ENCODE assay signal across 11 mouse cellular contexts in genomic region chr9:78720888-78721798, GRCm38 (mm10).
DNase-seq lines count a peak whose midpoint lies in the region; TF ChIP-seq lines count a peak whose summit lies in the region.
"Had no signal": no experiment of that assay in that cellular context is flagged by ENCODE, and none has a peak within 500 bp of the region (broad histone marks: within the 10 kb centered on the region; RNA-seq: fewer than 3 reads in every experiment).

No protein-coding gene starts in this region.

- TF ChIP-seq EP300 in MEL (IDR thresholded peaks at IDR 0.05; ENCODE audit: low read depth in 1 of 2, low read length in 2 of 2), result no peak

- TF ChIP-seq RAD21 in MEL (IDR thresholded peaks at IDR 0.05; ENCODE audit: low read depth, low read length), result peak; percentile 8; the same call in 1 of the 2 replicates

- H3K9me3 ChIP-seq in MEL (replicated peaks; ENCODE audit: insufficient read depth, low read length), result no peaks in the 10 kb centered on the region
- H3K9me3 ChIP-seq: hindbrain, embryonic 12.5 days had no signal

- no peak overlapping the region for H3K4me3 ChIP-seq in MEL (ENCODE audit: control insufficient read depth in 1 of 2, insufficient read depth in 1 of 2, low read depth in 2 of 2, low read length in 2 of 2)
- H3K4me3 ChIP-seq: heart, embryonic 12.5 days; hindbrain, embryonic 12.5 days had no signal

- no peak overlapping the region for H3K9ac ChIP-seq in MEL (ENCODE audit: control insufficient read depth, low read depth, low read length, poor library complexity, severe bottlenecking)
- H3K9ac ChIP-seq: heart, embryonic 12.5 days; hindbrain, embryonic 12.5 days had no signal

- DNase-seq in kidney, adult 8-10 months, result peak; percentile 1 to 5
- DNase-seq in kidney, postnatal 25 days, result no peak
- DNase-seq in lung, postnatal 36 days, result peak; percentile 5
- no peak for DNase-seq in lung, postnatal 4 days
- peak; percentile 24 for DNase-seq in MEL (ENCODE audit: low read depth, low spot score)
- DNase-seq in splenic B cell, adult 2 months (ENCODE audit: low read depth, low spot score), result peak; percentile 1
- DNase-seq in testis, postnatal 10 days (ENCODE audit: low spot score), result no peak
- DNase-seq: adrenal gland, postnatal 14 days; thymus, adult 18-20 months had no signal

- TF ChIP-seq POLR2A in MEL (IDR thresholded peaks at IDR 0.05; ENCODE audit: control insufficient read depth in 1 of 2, insufficient read depth in 1 of 2, low read depth in 1 of 2, low read length in 2 of 2, poor library complexity in 1 of 2), result no peak

- H3K36me3 ChIP-seq in MEL (ENCODE audit: control insufficient read depth in 1 of 2, insufficient read depth in 2 of 2, low read length in 2 of 2), result no peaks in the 10 kb centered on the region
- no peaks in the 10 kb centered on the region for H3K36me3 ChIP-seq in splenic B cell, adult 2 months (ENCODE audit: control insufficient read depth, insufficient read depth, low read length, poor library complexity, severe bottlenecking)
- H3K36me3 ChIP-seq: heart, embryonic 12.5 days; hindbrain, embryonic 12.5 days had no signal

- H3K27me3 ChIP-seq in MEL (ENCODE audit: control insufficient read depth in 1 of 2, insufficient read depth in 2 of 2, low read length in 2 of 2), result no peaks in the 10 kb centered on the region
- H3K27me3 ChIP-seq in splenic B cell, adult 2 months (ENCODE audit: control insufficient read depth, insufficient read depth, low read length, poor library complexity, severe bottlenecking), result no peaks in the 10 kb centered on the region
- H3K27me3 ChIP-seq: heart, embryonic 12.5 days; hindbrain, embryonic 12.5 days had no signal

- peak in 2 of 3 experiments; percentile 54 to 55; a peak in 4 of 6 replicates for TF ChIP-seq CTCF in MEL (IDR thresholded peaks at IDR 0.05 in 2 of 3, conservative IDR thresholded peaks at IDR 0.05 in 1 of 3; ENCODE audit: control insufficient read depth in 1 of 3, insufficient read depth in 1 of 3, low read depth in 2 of 3, low read length in 3 of 3, poor library complexity in 1 of 3, severe bottlenecking in 1 of 3)

- H3K4me1 ChIP-seq in MEL (ENCODE audit: control insufficient read depth in 1 of 2, insufficient read depth in 2 of 2, low read length in 2 of 2), result no peaks in the 10 kb centered on the region
- H3K4me1 ChIP-seq: heart, embryonic 12.5 days; hindbrain, embryonic 12.5 days had no signal

- no peak overlapping the region for H3K27ac ChIP-seq in MEL (ENCODE audit: control insufficient read depth, low read depth, low read length)
- H3K27ac ChIP-seq: hindbrain, embryonic 12.5 days had no signal

- H3K79me2 ChIP-seq in MEL (ENCODE audit: control insufficient read depth, insufficient read depth, low read length, poor library complexity), result no peaks in the 10 kb centered on the region

TF ChIP-seq in MEL, 35 proteins besides CTCF, POLR2A, EP300 and RAD21:
- peak; percentile 98 for TF ChIP-seq ZNF384 (IDR thresholded peaks at IDR 0.05; ENCODE audit: low read depth, low read length)
- TF ChIP-seq RCOR1 (IDR thresholded peaks at IDR 0.05; ENCODE audit: low read depth, low read length), result no peak
- TF ChIP-seq ZC3H11A (IDR thresholded peaks at IDR 0.05; ENCODE audit: low read depth, low read length), result no peak
- peak; percentile 46 for TF ChIP-seq SMC3 (IDR thresholded peaks at IDR 0.05; ENCODE audit: low read depth, low read length)

Comparison
In these comparisons a context has a peak if more than half of its experiments do, and no peak if none do; other contexts are left out.
1. DNase-seq: peak in kidney, adult 8-10 months (2 of 2), lung, postnatal 36 days (single experiment), MEL (single experiment) and splenic B cell, adult 2 months (single experiment); none in kidney, postnatal 25 days (0 of 2), lung, postnatal 4 days (0 of 2) and testis, postnatal 10 days (single experiment).